Mouse (Mus musculus) thymus, postnatal 14 days (tissue): Measurements from ENCODE around the gene Sbsn.
"Not testable (repeated sequence)": the region's sequence is repeated elsewhere in the genome, so short reads cannot be mapped to it uniquely, and the experiment has no call there.

Experiments used
- DNase-seq: peaks from one replicate; pipeline ENCODE4 v3.0.0; 2021

Gene Sbsn

GRCm38 (mm10) chr7:30751086-30751669 is at the start of gene Sbsn:
Gene Sbsn, plus strand, starts transcription at chr7:30751471.
- DNase-seq, result no peak

DNA sequence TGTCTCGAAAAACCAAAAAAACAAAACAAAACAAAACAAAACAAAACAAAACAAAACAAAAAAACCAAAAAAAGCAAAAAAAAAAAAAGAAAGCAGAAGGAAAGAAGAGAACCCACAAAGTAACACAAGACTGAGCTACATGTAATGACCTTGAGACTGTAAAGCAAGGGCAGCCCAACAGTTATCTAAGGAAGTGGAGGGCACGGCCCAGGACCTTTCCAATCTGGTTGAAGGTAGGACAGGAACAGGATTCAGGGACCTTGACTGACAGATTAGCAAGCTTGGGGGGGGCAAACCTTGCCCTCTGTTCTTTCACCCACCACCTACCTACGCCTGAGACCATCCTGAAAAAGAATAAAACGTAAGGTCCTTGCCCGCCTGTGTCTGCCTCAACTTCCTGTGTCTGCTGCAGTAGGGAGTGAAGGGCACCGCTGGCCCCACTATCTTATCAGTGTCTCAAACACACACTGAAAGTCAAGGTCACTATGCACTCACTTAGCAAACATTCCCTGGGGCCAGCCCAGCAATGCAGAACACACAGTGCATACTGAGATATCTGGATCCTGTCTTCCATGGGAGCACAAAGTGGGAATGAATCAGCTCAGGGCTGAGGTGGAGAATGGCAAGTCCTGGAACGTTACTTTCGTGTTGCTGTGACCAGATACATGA is 44.9 kb upstream of the Sbsn start:
- no peak for DNase-seq

DNA sequence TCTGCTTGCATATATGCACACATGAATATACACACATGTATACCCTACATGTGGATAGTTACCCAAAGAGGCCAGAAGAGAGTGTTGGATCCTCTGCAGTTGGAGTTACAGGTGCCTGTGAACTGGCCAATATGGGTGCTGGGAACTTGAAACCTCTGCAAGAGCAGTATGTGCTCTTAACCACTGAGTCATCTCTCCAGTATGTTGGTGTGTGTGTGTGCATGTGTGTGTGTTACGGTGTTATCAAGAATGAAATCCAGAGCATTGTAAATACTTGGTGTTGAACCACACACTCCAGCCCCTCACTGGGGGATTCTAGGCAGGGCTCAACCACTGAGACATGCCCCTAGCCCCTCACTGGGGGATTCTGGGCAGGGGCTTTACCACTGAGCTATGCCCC is 43.8 kb upstream of the Sbsn start:
- no peak for DNase-seq

- no peak for DNase-seq
Observed at GRCm38 (mm10) chr7:30711942-30712341, 39.3 kb upstream of the Sbsn start, which contains the start of gene Atp4a. Gene Atp4a, plus strand, starts transcription at chr7:30712209.

DNA sequence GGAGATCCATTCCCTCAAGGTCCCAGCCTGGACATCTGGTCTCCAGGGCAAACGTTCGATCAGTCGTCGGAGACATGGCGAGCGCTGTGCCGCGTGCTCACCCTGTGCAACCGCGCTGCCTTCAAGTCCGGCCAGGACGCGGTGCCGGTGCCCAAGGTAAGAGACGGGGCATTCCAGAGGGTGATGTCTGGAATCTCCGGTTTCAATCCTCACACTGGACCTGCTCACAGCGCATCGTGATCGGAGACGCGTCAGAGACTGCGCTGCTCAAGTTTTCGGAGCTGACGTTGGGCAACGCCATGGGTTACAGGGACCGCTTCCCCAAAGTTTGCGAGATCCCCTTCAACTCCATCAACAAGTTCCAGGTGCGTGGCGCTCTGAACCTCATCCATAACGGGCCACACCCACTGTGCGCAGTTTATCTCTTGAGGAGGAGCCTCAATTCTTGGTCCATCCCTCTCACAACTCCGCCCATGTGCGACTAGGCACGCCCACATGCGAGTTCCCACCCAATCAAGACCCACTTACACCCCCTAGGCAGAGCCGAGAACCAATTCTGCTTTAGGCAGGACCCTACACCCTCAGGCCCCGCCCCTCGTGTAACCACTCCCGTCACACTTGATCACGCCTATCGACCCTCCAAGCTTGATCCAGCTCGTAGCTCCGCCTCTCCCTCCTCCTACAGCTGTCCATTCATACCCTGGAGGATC is 34.1 kb upstream of the Sbsn start:
- DNase-seq, result peak; percentile 70

DNA sequence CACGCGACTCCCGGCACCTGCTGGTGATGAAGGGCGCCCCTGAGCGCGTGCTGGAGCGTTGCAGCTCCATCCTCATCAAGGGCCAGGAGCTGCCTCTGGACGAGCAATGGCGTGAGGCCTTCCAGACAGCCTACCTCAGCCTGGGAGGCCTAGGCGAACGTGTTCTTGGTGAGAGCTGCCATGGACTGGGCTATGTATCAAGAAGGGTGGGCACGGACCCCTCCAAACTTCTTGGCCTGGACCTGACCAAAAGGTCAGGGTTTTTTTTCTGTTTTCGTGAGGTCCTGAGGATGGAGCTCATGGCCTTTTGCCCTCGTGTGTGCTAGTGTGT is 33.6 kb upstream of the Sbsn start:
- no peak for DNase-seq

GRCm38 (mm10) chr7:30719669-30720068 is 31.6 kb upstream of the Sbsn start:
- no peak for DNase-seq

- DNase-seq, result no peak
Observed at GRCm38 (mm10) chr7:30721286-30721685, 30.0 kb upstream of the Sbsn start.

GRCm38 (mm10) chr7:30723274-30723953 is 27.9 kb upstream of the Sbsn start:
- no peak for DNase-seq

DNA sequence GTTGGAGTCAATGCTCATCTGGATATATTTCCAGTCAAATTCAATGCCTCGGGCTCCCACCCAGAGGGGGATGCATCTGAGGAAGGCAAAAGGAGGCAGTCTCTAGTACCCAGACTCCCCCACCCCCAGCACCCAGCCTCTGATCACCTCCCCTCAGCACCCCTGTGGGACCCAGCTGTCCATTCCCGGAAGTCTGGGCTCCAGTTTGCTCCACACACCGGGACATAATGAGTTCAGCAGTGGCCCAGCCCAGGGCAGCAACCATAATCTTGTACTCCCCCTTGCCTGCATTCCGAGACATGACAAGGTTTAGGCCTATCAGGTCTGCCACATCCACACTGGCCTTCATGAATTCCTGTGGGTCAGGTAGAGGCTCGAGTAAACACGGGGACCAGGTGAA is 23.1 kb upstream of the Sbsn start:
- DNase-seq, result peak; percentile 10

DNA sequence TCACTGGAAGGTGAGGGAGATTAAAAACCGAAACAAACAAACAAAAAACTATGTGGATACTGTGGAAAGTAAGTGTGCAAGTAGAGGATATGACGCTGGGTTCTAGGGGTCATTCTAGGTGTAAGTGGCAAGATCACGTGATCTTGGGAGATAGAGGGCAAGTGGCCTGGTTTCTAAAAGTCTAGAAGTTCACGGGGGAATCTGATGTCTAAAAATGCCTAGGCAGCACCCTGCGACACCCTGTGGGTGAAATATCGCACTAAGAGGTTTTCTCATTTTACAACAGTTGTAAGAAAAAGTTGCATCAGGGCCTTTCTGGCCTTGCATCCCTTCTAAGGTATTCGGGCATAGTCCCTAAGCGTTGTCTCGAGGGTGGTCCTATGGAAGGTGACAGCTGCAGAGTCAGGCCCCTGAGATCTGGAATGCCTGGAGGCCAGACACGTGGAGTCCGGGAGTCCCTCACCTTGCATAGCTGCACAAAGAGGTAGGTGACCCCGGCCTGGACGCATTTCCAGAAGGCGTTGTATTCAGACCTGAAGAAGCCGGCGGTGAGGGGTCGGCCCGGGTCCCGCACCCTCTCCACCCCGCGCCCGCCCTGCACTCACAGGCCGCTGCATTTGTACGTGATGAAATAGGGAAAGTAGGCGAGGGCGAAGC is 22.4 kb upstream of the Sbsn start:
- DNase-seq, result no peak

DNA sequence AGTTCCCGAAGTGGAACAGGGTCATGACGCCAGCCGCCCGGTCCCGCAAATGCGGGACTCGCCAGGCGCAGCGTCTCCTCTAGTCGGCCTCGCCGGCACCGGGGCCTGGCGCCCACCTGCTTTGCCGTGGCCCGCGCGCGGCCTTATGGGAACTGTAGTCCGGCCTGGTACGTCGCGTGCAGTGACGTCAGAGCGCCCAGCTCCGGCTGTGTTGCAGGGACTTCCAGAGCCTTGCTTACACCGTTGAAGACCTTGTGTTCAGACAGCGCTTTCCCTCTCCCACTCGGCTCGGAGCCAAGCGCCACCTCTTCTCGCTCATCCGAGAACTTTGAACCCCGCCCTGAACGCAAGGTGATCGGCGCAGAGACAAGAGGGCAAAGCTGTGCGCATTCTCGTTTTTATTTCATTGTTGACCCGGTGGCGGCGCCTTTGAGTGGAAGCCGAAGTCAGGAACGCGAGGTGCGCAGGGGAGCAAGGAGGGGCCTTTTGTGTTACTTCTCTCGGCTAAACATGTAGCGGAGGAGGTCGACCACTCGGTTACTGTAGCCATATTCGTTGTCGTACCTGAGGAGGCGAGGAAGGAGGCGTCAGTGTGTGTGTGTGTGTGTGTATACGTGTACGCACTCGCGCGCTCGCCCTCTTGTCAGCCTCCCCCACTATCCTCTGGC is 21.7 kb upstream of the Sbsn start, which contains the start of gene Tmem147:
TSS of gene Tmem147 (minus strand) at position 145 of the 668 bp plus-strand sequence.
- peak; percentile 97 for DNase-seq

- DNase-seq, result not testable (repeated sequence)
Observed at GRCm38 (mm10) chr7:30730064-30730722, 21.1 kb upstream of the Sbsn start.

DNA sequence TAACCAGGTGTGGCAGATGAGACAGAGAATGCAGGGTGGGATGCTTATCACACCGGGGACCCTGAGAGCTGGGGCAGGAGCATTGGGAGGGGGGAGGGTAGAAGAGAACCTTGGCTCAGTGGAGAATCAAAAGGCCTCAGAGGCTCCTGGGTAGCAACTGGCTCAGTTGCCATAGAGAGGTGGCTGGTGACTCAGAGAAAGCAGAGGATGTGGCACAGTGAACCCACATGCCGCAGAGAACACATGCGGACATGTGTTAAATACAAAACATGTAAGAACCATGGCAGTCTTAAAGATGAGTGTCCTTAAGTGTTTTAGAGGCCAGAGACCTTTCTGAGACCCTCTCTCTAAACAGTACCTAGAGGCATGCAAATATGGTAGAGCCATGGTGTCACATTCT is 15.1 kb upstream of the Sbsn start:
- no peak for DNase-seq

DNA sequence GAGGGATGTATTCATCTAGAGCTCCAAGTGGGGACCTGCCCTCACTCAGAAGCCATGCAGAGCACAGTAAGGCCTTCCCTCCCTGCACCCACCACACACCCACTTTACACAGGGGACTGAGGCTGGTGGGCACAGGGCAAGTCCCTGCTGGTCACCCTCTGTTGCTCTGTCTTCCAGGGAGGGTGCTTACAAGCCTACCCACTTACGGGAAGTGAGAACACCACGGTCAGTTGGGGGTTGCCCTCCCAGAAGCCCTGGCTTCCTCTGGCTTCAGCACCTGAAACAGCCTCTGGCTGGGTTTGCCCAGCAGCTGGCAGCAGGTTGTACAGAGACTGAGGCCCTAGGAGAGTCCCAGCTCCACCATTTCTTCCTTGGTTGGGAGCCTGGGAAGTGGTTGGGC is 8.7 kb upstream of the Sbsn start:
- DNase-seq, result not testable (repeated sequence)

- DNase-seq, result not testable (repeated sequence)
Observed at GRCm38 (mm10) chr7:30743617-30744016, 7.7 kb upstream of the Sbsn start, which contains the start of gene Gapdhs. Gene Gapdhs, minus strand, starts transcription at chr7:30743681.

DNA sequence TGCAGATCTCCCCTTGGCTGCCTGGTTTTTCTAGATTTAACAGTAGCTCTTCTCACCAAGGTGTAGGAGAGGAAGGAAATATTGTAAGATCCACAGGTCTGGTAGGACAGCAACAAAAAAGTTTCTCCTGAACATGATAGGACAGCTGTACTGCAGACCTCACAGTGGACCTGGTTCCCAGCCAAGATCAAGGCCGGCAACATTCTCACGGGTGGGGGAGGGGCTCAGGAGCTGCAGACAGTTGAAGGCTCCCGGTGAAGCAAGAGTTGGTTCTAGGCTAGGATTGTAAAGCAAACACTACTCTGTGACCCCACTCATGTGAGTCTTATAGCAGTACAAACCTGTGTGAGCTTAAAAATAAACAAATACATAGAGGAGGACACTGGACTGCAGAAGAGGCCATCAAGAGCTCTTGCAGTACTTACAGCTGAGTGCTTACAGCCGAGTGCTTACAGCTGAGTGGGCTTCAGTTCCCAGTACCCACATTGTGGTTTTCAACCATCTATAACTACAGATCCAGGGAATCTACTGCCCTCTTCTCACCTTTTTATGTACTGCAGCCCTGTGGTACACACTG is 7.2 kb upstream of the Sbsn start:
- no peak for DNase-seq

GRCm38 (mm10) chr7:30747525-30748204 is 3.6 kb upstream of the Sbsn start:
- no peak for DNase-seq

DNA sequence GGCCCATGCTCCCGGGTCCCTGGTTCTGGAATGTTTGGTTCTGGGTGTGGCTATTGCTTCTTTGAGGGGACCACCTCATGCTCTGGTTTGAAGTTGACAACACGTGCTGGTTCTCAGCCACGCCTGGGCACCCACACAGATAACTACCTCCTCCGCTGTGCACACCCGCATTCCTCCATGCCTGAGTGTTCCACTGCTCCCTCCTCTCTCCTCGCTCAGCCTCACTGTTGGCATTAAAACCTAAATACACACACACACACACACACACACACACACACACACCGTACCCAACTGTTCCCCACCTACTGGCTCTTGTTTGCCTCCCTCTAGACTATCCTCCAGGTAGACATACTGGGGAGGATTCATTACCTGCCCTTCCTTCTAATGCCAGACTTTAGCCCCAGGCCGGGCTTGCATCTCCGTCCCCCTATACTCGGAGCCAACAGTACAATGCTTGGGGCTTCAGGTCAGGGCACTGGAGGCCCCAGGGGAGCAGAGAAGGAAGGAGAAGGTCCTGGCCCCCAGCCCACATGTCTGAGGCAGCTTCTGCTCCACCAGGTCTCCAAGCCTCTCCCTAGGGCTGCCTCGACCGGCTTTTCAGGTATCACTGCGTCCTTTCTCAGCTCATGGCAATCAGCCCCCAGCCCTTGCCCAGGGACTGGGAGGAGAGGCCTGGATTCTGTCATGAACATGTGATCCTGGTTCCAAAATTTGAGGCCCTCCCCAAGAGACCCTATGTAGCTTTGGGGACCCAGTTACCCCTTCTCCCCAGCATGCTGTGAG is 1.3 kb upstream of the Sbsn start:
- DNase-seq, result no peak

DNA sequence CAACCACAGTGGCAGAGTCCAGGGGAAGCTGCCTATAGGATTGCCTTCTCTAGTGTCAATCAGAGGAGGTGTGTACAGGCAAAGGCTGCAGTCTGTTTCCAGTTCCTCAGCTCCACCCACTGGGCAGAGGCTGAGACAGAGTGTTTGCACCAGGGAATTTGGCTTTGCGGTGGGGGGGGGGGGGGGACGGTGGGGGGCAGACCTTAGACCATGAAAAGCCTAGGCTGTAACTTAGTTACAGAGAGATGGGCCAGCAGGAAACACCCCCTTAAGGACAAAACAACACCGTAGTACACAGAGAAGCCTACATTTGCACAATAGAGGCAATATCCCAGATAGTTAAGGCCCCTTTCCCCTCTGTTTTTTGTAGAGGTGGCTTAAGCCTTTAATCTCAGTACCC is 5.7 kb downstream of the Sbsn start:
- DNase-seq, result no peak
